Mouse (Mus musculus) embryonic facial prominence, embryonic 12.5 days (tissue): ENCODE measurements around the gene Gm45062. TPM values are rescaled to one million over a fixed set of nuclear protein-coding genes. Genes with fewer than 3 reads are reported as not detected.
"Not testable (repeated sequence)": the region's sequence is repeated elsewhere in the genome, so short reads cannot be mapped to it uniquely, and the experiment has no call there.

ENCODE experiments used
- ATAC-seq: fragments of 200-750 bp; cut with Nextera tagmentation; 2 replicates; pipeline ENCODE4 v1.8.0; 2017; ENCODE audit not compliant: insufficient number of reproducible peaks, insufficient read depth, low FRiP score, low TSS enrichment
- H3K27ac ChIP-seq: fragments of 300-500 bp; sonication (generic); 2 replicates; pipeline ENCODE4 v1.5.1; 2016; ENCODE audit warnings: mild to moderate bottlenecking
- H3K27me3 ChIP-seq: fragments of 300-500 bp; sonication (generic); 2 replicates; pipeline ENCODE4 v1.6.1; 2016; ENCODE audit warnings: mild to moderate bottlenecking, moderate library complexity
- H3K36me3 ChIP-seq: fragments of 300-500 bp; sonication (generic); 2 replicates; pipeline ENCODE4 v1.6.1; 2016; ENCODE audit warnings: mild to moderate bottlenecking
- H3K4me1 ChIP-seq: fragments of 300-500 bp; sonication (generic); 2 replicates; pipeline ENCODE4 v1.6.1; 2016
- H3K4me2 ChIP-seq: fragments of 300-500 bp; sonication (generic); replicated peaks from 2 replicates; pipeline ENCODE4 v1.6.1; 2016; ENCODE audit warnings: mild to moderate bottlenecking, moderate library complexity
- H3K4me3 ChIP-seq: fragments of 300-500 bp; sonication (generic); 2 replicates; pipeline ENCODE4 v1.5.1; 2016; ENCODE audit warnings: mild to moderate bottlenecking
- H3K9ac ChIP-seq: fragments of 300-500 bp; sonication (generic); 2 replicates; pipeline ENCODE4 v1.6.1; 2016; ENCODE audit warnings: mild to moderate bottlenecking, moderate library complexity
- H3K9me3 ChIP-seq: fragments of 300-500 bp; sonication (generic); 2 replicates; pipeline ENCODE4 v1.6.1; 2016; ENCODE audit warnings: mild to moderate bottlenecking, moderate library complexity
- WGBS: fragments of 180-500 bp; shearing (Covaris S2); methylation state at CpG from one replicate; pipeline ENCODE4 v1.1.7; 2016; 5-methylcytosine and 5-hydroxymethylcytosine counted together
- polyA plus RNA-seq: library from polyadenylated mRNA; unstranded; fragments of >200 nt; fragmentation: Nextera tagmentation; extraction: Ambion mirVana; gene quantifications from 2 replicates; pipeline ENCODE4 v1.2.1, GENCODE M21; 2016

Gm45062 gene
- polyA plus RNA-seq, 1 experiment from 2014 or later: 11.6 TPM

DNA sequence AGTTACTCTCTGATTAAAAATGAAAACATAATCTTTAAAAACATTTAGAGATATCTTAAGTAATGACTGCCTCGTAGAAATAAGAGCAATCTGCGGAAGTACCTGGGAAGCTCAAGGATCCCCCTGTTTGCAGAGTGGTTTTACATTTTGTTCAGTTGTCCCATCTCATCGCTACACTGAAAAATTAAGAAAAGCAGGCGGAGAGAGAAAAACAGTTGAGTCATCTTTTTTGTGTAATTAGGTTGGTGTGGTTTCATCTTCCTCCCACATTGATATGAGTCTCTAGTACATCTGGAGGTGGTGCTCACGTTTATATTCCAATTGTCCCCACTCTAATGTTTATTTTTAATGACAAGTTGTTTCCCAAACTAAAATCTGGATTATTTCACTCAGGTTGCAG is 265.5 kb downstream of the Gm45062 start:
- 83% methylated on average over 5 of the region's 5 CpGs for WGBS
- no peaks in the 10 kb centered on the region for H3K36me3 ChIP-seq
- no peaks in the 10 kb centered on the region for H3K27me3 ChIP-seq
- no peaks in the 10 kb centered on the region for H3K4me1 ChIP-seq
- H3K27ac ChIP-seq: no peak overlapping the region
- H3K9me3 ChIP-seq: no peaks in the 10 kb centered on the region
- H3K4me3 ChIP-seq: no peak overlapping the region
- no peak overlapping the region for H3K4me2 ChIP-seq
- no peak for ATAC-seq
- H3K9ac ChIP-seq: no peak overlapping the region

GRCm38 (mm10) chr6:8531104-8531894 is 272.0 kb downstream of the Gm45062 start:
- H3K4me2 ChIP-seq: no peak overlapping the region
- H3K27me3 ChIP-seq: no peaks in the 10 kb centered on the region
- H3K4me3 ChIP-seq: no peak overlapping the region
- WGBS: 87% methylated on average over 4 of the region's 4 CpGs
- H3K27ac ChIP-seq: no peak overlapping the region
- no peak overlapping the region for H3K9ac ChIP-seq
- no peak for ATAC-seq
- no peaks in the 10 kb centered on the region for H3K4me1 ChIP-seq
- no peaks in the 10 kb centered on the region for H3K9me3 ChIP-seq
- H3K36me3 ChIP-seq: no peaks in the 10 kb centered on the region

- no peaks in the 10 kb centered on the region for H3K9me3 ChIP-seq
- 83% methylated on average over 2 of the region's 2 CpGs for WGBS
These were observed 277.7 kb downstream of the Gm45062 start for GRCm38 (mm10) chr6:8536944-8537343.

GRCm38 (mm10) chr6:8541531-8541930 is 282.3 kb downstream of the Gm45062 start:
- not testable (repeated sequence) for H3K4me2 ChIP-seq, H3K27me3 ChIP-seq, H3K4me1 ChIP-seq, ATAC-seq, H3K36me3 ChIP-seq, H3K4me3 ChIP-seq, H3K27ac ChIP-seq, H3K9me3 ChIP-seq, H3K9ac ChIP-seq
- 93% methylated on average over 4 of the region's 4 CpGs for WGBS

More at GRCm38 (mm10) chr6:8536944-8537343, 277.7 kb downstream of the Gm45062 start:
- Histone ChIP-seq H3K4me2 (no peak overlapping the region), H3K27ac (no peak overlapping the region), H3K4me3 (no peak overlapping the region), H3K4me1 (no peaks in the 10 kb centered on the region), H3K9ac (no peak overlapping the region), H3K36me3 (no peaks in the 10 kb centered on the region), H3K27me3 (no peaks in the 10 kb centered on the region)
- ATAC-seq: no peak

- WGBS: 90% methylated on average over 5 of the region's 5 CpGs
- Histone ChIP-seq H3K4me2 (no peak overlapping the region), H3K27ac (no peak overlapping the region), H3K4me3 (no peak overlapping the region), H3K9me3 (no peaks in the 10 kb centered on the region), H3K27me3 (no peaks in the 10 kb centered on the region), H3K36me3 (peaks cover 5% of the 10 kb centered on the region; the same call in 1 of the 2 replicates), H3K4me1 (no peaks in the 10 kb centered on the region), H3K9ac (no peak overlapping the region)
- ATAC-seq: no peak
These were observed 285.6 kb downstream of the Gm45062 start for GRCm38 (mm10) chr6:8544822-8545221.

DNA sequence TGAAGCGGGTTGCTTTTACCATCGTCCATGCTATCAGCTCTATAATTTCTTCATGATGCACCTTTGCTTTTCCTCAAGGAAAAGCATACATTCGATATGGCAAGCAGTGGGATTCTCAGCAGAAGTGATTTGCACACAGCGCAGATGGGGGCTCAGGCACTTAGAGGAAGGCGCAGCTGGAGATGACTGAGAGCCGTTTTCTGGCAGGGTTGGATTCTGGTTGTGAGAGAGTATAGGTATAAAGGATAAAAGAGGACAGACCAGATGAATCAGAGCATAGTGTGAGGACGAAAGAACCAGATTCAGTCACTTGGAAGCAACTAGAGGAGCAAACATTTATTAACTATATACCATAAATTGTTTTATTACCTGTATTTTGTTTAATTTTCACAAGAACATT is 286.5 kb downstream of the Gm45062 start:
- no peak for ATAC-seq
- Histone ChIP-seq H3K27me3 (no peaks in the 10 kb centered on the region), H3K9ac (no peak overlapping the region), H3K27ac (no peak overlapping the region), H3K4me2 (no peak overlapping the region), H3K4me3 (no peak overlapping the region), H3K36me3 (peaks cover 5% of the 10 kb centered on the region; the same call in 1 of the 2 replicates), H3K4me1 (no peaks in the 10 kb centered on the region), H3K9me3 (no peaks in the 10 kb centered on the region)
- WGBS: 88% methylated on average over 7 of the region's 7 CpGs

- Histone ChIP-seq H3K9me3 (no peaks in the 10 kb centered on the region), H3K27me3 (no peaks in the 10 kb centered on the region), H3K4me2 (no peak overlapping the region), H3K4me1 (no peaks in the 10 kb centered on the region), H3K36me3 (no peaks in the 10 kb centered on the region), H3K9ac (no peak overlapping the region), H3K4me3 (no peak overlapping the region), H3K27ac (no peak overlapping the region)
- WGBS: 96% methylated on average over 2 of the region's 2 CpGs
- no peak for ATAC-seq
These were observed 291.9 kb downstream of the Gm45062 start for GRCm38 (mm10) chr6:8551155-8551554.

- no peak for ATAC-seq
- WGBS: 93% methylated on average over 5 of the region's 5 CpGs
- H3K27me3 ChIP-seq: no peaks in the 10 kb centered on the region
These were observed 297.8 kb downstream of the Gm45062 start for GRCm38 (mm10) chr6:8556849-8557571.

DNA sequence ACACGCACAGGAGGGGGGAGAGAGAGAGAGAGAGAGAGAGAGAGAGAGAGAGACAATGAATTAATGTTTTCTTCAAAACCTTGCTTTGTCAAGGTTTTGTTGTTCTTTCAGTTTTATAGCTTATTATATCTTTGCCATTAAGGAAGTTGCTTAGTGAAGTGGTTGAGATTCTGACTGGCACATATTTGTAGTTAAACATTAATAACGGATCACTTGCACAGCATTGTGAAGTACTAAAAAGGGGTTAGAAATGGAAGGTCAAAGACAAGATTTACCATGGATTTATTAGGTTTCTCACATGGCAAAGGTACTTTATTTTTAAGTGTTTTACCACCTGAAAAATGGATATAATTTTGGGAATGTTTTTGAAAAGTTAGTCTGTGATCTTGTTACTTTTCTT is 301.4 kb downstream of the Gm45062 start:
- Histone ChIP-seq H3K27ac (no peak overlapping the region), H3K9me3 (no peaks in the 10 kb centered on the region), H3K27me3 (no peaks in the 10 kb centered on the region), H3K36me3 (0 out of 2 replicates have a peak, but pooled peaks cover 5% of the 10 kb centered on the region), H3K4me2 (no peak overlapping the region), H3K4me1 (no peaks in the 10 kb centered on the region), H3K9ac (no peak overlapping the region), H3K4me3 (no peak overlapping the region)
- ATAC-seq: no peak
- WGBS: 83% methylated on average over 2 of the region's 2 CpGs

More at GRCm38 (mm10) chr6:8556849-8557571, 297.8 kb downstream of the Gm45062 start:
- Histone ChIP-seq H3K4me1 (no peaks in the 10 kb centered on the region), H3K27ac (no peak overlapping the region), H3K9ac (no peak overlapping the region), H3K36me3 (0 out of 2 replicates have a peak, but pooled peaks cover 5% of the 10 kb centered on the region), H3K9me3 (no peaks in the 10 kb centered on the region), H3K4me3 (no peak overlapping the region), H3K4me2 (no peak overlapping the region)

DNA sequence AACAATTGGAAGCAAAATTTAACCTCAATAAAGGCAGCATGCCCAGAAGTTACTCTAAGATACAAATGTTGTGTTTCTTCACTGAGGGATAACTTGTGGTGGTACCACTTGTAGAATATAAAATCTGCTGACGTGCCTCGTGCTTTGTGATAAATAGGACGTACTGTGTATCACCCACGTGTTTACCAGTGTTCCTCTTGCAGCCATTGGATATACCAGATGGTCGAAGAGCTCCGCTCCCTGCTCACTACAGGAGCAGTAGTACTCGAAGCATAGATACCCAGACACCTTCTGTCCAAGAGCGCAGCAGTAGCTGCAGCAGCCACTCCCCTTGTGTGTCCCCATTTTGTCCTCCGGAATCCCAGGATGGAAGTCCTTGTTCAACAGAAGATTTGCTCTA is 323.1 kb downstream of the Gm45062 start:
- 93% methylated on average over 9 of the region's 9 CpGs for WGBS
- Histone ChIP-seq H3K36me3 (peaks cover 7% of the 10 kb centered on the region; the same call in 1 of the 2 replicates), H3K27me3 (no peaks in the 10 kb centered on the region), H3K9ac (no peak overlapping the region), H3K4me1 (no peaks in the 10 kb centered on the region), H3K4me2 (no peak overlapping the region), H3K27ac (no peak overlapping the region), H3K9me3 (no peaks in the 10 kb centered on the region), H3K4me3 (no peak overlapping the region)
- ATAC-seq: no peak

DNA sequence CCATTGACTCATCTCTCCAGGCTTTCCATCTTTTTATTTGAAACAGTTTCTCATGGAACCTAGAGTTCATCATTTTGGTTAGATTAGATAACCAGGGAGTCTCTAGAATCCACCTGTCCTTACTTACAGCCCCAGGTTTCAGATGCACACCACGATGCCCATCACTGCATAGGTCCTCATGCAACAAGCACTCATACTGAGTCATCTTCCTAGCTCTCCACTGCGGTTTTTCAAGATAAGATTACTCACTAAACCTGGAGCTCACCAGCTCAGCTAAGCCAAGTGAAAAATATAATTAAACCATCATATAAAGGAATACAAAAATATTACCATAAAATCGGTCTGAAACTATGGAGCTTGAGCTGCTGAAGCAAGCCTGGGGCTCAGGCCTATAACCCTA is 324.6 kb downstream of the Gm45062 start:
- Histone ChIP-seq H3K27me3 (no peaks in the 10 kb centered on the region), H3K4me1 (no peaks in the 10 kb centered on the region), H3K9ac (no peak overlapping the region), H3K4me2 (no peak overlapping the region), H3K36me3 (peaks cover 7% of the 10 kb centered on the region; the same call in 1 of the 2 replicates), H3K4me3 (no peak overlapping the region), H3K27ac (no peak overlapping the region), H3K9me3 (no peaks in the 10 kb centered on the region)
- no peak for ATAC-seq
- 89% methylated on average over 3 of the region's 3 CpGs for WGBS

DNA sequence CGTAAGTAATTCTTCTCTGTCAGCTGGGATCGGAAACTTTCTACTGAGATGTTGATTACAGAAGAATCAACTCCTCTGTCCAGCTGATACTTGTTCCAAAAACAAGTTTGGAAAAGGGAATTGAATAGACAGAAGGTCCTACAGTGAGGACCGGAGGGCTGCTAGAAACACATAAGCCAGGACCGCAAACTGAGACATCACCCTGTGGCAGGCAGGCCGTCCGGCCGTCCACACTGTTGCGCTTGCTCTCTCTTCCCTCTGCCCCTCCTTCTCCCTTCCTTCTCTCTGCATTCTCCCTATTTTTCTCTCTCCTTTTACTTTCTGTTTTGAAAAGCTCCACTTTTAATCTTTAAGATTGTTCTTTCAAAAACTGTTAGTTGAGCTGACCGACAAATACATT is 332.4 kb downstream of the Gm45062 start:
- Histone ChIP-seq H3K9me3 (no peaks in the 10 kb centered on the region), H3K27me3 (no peaks in the 10 kb centered on the region), H3K4me2 (no peak overlapping the region), H3K36me3 (no peaks in the 10 kb centered on the region), H3K4me3 (no peak overlapping the region), H3K4me1 (no peaks in the 10 kb centered on the region), H3K27ac (no peak overlapping the region), H3K9ac (no peak overlapping the region)
- no peak for ATAC-seq
- 88% methylated on average over 9 of the region's 9 CpGs for WGBS
